Mouse (Mus musculus): Measurements from ENCODE around the gene Trappc11.

The Trappc11 gene

GRCm38 (mm10) chr8:47533344-47534125 is at the start of gene Trappc11, which contains the start of gene Rwdd4a:
Trappc11 (minus strand) TSS chr8:47533470.
Rwdd4a (plus strand) TSS chr8:47533664.
- DNase-seq (ENCODE audit: low spot score in 2 of 2): peak; percentile 92 to 93

- no peak for DNase-seq (ENCODE audit: low spot score in 2 of 2)
Observed at GRCm38 (mm10) chr8:47581454-47581853, 48.2 kb upstream of the Trappc11 start.

DNA sequence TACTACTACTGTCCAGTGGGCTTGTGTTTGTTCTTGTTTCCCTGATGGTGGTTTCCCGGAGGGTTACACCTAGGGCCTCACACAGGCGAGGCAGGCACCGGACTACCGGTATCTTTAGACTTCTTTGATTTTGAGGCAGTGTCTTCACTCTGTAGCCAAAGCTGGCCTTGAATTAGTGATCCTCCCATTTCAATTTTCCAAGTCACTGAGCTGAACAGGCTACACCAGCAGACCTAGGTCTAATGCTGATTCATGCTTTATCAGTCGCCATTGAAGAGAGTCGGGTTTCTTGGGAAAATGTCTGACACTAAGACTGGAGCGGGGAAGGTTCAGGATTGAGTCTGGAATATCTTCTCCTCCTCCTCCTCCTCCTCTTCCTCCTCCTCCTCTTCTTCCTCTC is 40.2 kb upstream of the Trappc11 start:
- DNase-seq (ENCODE audit: low spot score in 2 of 2): no peak

- no peak for DNase-seq (ENCODE audit: low spot score in 2 of 2)
Observed at GRCm38 (mm10) chr8:47570161-47570560, 36.9 kb upstream of the Trappc11 start.

- DNase-seq (ENCODE audit: low spot score in 2 of 2): no peak
Observed at GRCm38 (mm10) chr8:47568098-47568497, 34.8 kb upstream of the Trappc11 start.

DNA sequence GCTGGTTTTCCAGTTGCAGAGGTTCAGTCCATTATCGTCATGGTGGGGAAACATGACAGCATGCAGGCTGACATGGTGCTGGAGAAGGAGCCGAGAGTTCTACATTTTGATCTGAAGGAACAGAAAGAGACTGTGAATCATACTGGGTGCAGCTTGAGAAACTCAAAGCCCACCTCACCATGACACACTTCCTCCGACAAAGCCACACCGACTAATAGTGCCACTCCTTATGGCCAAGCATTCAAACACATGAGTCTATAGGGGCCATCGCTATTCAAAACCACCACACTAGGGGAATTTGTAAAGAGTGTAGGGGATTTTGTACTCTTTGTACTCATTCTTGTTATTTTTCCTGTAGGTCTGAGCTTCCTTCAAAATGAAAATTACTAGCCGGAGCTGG is 33.3 kb upstream of the Trappc11 start:
- DNase-seq (ENCODE audit: low spot score in 2 of 2): no peak

GRCm38 (mm10) chr8:47560801-47561200 is 27.5 kb upstream of the Trappc11 start:
- no peak for DNase-seq (ENCODE audit: low spot score in 2 of 2)

DNA sequence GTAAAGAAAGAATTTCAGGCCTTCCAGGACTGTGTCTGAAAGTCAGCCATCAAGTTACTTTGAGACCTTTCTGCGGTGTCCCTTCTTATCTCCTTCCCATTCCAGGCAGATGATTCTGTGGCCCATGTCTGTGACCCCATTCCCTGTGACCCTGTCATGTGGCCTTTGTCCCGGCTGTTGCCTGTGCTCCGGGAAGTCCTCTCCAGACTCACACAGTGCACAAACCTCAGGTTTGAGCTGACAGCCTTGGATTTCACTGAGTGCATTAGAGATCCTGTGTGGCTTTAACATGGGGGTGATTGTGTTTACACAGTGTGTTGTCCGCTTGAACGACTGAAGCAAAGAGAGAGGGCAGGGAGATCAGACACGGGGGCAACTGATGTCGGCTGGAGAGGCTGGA is 25.0 kb upstream of the Trappc11 start:
- no peak for DNase-seq (ENCODE audit: low spot score in 2 of 2)

DNA sequence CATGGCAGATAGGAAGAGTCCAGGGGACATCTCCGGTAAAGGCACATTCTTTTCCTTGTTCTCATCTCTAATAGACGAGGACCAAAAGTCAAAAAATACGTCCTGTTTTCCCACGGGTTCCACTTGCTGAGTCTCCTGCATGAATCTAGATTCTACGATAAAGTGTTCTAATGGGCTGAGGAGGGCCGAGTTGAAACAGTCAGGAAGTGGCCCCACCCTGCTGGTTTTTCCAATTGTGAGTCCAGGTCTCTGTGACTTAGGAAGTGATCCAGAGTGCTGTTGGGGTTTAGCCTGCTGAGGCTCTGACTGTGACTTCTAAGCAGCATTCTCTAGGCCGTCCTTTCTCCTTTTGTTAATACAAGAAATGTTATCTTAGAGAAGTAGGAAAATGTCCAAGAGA is 23.2 kb upstream of the Trappc11 start:
- DNase-seq (ENCODE audit: low spot score in 2 of 2): no peak

DNA sequence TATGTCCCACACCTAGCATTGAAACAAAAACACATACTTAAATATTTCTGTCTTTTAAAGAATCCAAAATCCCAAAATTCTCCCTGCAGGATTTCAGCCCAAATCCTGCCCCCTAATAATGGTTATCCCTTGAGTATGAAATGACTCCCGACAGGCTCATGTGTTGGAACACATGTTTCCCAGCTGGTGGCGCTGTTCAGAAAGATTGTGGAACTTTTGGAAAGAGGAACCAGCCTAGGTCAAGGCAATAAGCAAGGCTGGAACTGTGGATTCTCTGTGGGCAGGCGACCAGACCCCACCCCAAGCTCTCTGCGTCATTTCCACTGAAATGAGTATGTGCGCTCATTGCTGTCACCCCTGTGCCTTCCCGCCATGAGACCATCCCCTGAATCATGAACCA is 20.3 kb upstream of the Trappc11 start:
- DNase-seq (ENCODE audit: low spot score in 2 of 2): no peak

- DNase-seq (ENCODE audit: low spot score in 2 of 2): no peak
Observed at GRCm38 (mm10) chr8:47547102-47547501, 13.8 kb upstream of the Trappc11 start.

GRCm38 (mm10) chr8:47544094-47544493 is 10.8 kb upstream of the Trappc11 start:
- no peak for DNase-seq (ENCODE audit: low spot score in 2 of 2)

GRCm38 (mm10) chr8:47542746-47543145 is 9.5 kb upstream of the Trappc11 start:
- DNase-seq (ENCODE audit: low spot score in 2 of 2): no peak

- DNase-seq (ENCODE audit: low spot score in 2 of 2): no peak
Observed at GRCm38 (mm10) chr8:47538323-47538722, 5.1 kb upstream of the Trappc11 start.

GRCm38 (mm10) chr8:47528094-47528493 is 5.2 kb downstream of the Trappc11 start:
- no peak for DNase-seq (ENCODE audit: low spot score in 2 of 2)

DNA sequence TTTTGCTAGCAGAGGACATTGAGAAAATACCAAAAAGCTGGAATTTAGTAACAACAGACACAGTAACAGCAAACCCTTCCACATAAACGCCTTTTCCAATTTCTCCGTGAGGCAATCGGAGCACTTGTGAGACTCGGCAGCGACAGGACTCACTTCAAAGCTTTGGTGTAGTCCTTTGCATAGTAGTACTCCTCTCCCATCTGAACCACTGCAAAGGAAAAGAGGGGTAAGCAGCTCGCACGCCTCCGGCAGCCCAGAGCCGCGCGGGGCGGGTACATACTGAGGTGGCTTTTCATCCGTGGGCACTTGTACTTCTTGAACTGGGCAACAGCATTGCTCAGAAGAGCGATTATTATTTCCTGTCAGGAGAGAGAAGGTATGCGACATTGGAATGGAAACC is 19.7 kb downstream of the Trappc11 start:
- DNase-seq (ENCODE audit: low spot score in 2 of 2): no peak

DNA sequence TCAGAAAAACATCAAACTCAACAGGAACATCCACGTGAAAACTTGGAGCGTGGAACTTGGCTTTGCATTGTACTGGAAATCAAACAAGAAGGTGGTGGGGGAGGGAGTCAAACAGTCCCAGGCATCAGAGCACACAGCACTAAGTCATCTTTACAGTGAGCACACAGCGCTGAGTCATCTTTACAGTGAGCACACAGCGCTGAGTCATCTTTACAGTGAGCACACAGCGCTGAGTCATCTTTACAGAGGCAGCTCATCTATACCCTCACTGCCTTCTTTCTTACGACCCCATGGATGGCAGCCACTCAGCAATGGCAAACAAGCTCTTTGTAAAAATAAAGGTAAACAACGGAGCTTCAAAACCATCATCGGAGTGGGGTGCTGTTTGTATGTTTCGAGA is 22.3 kb downstream of the Trappc11 start:
- DNase-seq (ENCODE audit: low spot score in 2 of 2): no peak

DNA sequence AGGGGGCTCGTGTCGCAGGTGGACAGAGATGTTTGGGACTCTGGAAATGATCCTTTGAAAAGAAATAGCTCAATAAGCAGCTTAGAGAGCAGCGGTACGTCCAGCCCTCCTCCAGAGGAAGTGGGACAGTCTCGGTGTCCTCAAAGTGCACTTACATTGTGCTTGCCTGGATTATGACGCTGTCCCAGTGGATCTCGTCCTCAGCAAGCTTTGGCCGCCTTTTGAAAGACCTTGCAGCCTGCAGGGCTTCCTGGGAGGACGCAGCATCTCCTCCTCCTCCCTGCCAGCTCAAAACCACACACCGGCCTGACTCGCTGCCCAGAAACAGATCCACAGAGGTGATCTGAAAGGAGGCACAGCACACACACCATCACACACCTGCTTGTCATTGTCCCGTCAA is 27.8 kb downstream of the Trappc11 start:
- DNase-seq (ENCODE audit: low spot score in 2 of 2): no peak

- no peak for DNase-seq (ENCODE audit: low spot score in 2 of 2)
Observed at GRCm38 (mm10) chr8:47502546-47502945, 30.7 kb downstream of the Trappc11 start.

DNA sequence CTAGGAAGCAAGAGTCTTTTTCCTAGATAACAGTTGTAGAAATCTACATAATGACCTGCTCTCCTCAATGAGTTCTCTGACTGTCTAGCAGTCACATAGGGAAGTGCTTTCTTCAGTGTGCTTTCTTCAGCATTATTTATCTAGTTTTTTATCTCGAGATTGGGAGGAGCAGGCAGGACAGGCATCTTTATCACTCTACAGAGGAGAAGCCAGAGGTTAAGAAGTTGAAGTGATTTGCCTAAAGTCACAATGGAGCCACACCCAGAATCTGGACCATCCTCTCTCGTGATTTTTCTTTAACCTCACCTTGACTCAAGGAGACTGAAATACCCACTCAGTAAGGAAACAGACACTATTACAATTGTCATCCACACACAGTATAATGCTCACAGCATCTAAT is 31.3 kb downstream of the Trappc11 start:
- DNase-seq (ENCODE audit: low spot score in 2 of 2): no peak

GRCm38 (mm10) chr8:47495428-47495827 is 37.8 kb downstream of the Trappc11 start:
- DNase-seq (ENCODE audit: low spot score in 2 of 2): no peak

DNA sequence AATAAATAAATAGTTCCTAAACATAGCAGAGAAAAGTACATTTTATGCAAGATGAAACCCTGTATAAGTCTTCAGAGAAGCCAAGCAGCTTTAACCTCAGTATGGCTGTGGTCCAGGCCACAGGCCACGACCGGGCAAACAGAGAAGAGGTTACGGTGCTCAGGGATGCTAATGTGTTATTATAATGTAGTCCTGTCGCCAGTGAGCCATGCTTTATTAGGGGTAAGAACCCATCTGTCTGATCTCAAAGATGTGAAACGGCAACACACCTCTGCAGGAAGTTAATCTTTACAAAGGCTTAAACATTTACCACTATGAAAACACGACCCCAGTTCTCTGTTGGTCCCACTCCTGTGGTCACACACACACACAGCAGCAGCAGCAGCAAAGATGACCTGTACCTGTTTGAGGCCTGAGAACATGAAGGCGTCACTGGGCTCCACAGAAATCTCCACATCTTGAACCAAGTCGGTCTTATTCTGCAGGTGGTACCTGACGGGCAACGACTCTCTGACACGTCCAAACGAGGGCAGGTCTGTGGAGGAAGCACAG is 38.6 kb downstream of the Trappc11 start:
- no peak for DNase-seq (ENCODE audit: low spot score in 2 of 2)

DNA sequence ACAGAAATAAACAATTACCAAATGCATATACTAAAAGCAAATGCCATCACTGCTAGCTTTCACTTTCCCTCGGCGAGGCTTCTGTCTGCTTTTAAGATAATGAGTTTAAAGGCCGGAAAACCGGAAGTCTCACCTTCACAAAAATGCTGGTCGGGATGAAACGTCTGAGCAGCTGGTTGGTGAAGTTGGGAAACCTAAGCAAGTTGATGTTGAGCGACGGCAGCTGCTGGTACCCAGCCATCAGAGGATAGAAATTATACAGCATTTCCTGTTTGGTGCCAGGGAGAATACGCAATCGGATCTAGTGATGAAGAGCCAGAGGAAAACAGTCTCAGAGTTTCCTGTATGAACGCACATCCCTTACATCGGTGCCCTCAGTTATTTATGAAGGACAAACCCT is 40.2 kb downstream of the Trappc11 start:
- no peak for DNase-seq (ENCODE audit: low spot score in 2 of 2)

GRCm38 (mm10) chr8:47487231-47487630 is 46.0 kb downstream of the Trappc11 start:
- DNase-seq (ENCODE audit: low spot score in 2 of 2): no peak

Measured in natural killer cell, adult 2 months (primary cell).